ENCODE assay signal across 10 mouse cellular contexts in the genomic region with DNA sequence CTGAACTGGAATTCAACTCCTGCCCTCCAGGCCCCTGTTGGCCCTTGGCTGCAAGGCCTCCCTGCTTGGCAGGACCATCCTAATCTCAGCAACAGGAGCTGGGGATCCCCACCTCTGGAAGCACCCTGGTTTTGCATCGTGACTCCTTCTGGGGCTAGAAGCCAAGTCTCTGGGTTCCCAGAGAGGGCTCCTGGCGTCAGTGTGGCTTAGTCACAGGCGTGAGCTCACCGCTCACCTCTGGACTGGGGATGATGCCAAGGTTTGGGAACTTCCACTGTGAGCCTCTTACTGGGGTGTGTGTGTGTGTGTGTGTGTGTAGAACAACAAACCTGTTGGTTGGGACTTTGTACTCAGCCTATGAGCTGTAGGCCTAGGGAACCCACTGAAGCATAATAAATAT. TPM values are rescaled to one million over a fixed set of nuclear protein-coding genes. Genes with fewer than 3 reads are reported as not detected.
DNase-seq lines count a peak whose midpoint lies in the region; ATAC-seq lines count a peak whose summit lies in the region.
"Had no signal": no experiment of that assay in that cellular context is flagged by ENCODE, and none has a peak within 500 bp of the region (broad histone marks: within the 10 kb centered on the region; RNA-seq: fewer than 3 reads in every experiment).

No protein-coding gene starts in this region.

- peaks cover 10% of the 10 kb centered on the region; the same call in 1 of the 2 replicates for H3K4me1 ChIP-seq in kidney, embryonic 14.5 days (ENCODE audit: control insufficient read depth, insufficient read depth, low read length)
- H3K4me1 ChIP-seq in forebrain, embryonic 16.5 days (replicated peaks; ENCODE audit: control insufficient read depth, insufficient read depth, low read length): peaks cover 6% of the 10 kb centered on the region
- peaks cover 21% of the 10 kb centered on the region for H3K4me1 ChIP-seq in midbrain, embryonic 13.5 days (replicated peaks)

- DNase-seq in kidney, adult 11 months: peak; percentile 86
- DNase-seq in heart, adult 11 months: peak; percentile 98
- DNase-seq in kidney, adult 18-20 months: peak; percentile 77
- DNase-seq in lung, postnatal 10 days: peak; percentile 74
- no peak for DNase-seq in layer of hippocampus, adult 8-10 months (ENCODE audit: low spot score in 2 of 2)

- H3K27me3 ChIP-seq in kidney, embryonic 14.5 days (ENCODE audit: control insufficient read depth, insufficient read depth, low read length): no peaks in the 10 kb centered on the region
- no peaks in the 10 kb centered on the region for H3K27me3 ChIP-seq in forebrain, embryonic 16.5 days (replicated peaks; ENCODE audit: control insufficient read depth, insufficient read depth, low read length)
- H3K27me3 ChIP-seq in midbrain, embryonic 13.5 days: peaks cover 48% of the 10 kb centered on the region

- H3K9me3 ChIP-seq in kidney, embryonic 14.5 days (ENCODE audit: control insufficient read depth, low read length): no peaks in the 10 kb centered on the region
- H3K9me3 ChIP-seq in forebrain, embryonic 16.5 days (ENCODE audit: control insufficient read depth, low read length): no peaks in the 10 kb centered on the region
- no peaks in the 10 kb centered on the region for H3K9me3 ChIP-seq in midbrain, embryonic 13.5 days

- no peak for ATAC-seq in kidney, embryonic 14.5 days (ENCODE audit: low FRiP score, low TSS enrichment)
- no peak for ATAC-seq in forebrain, embryonic 16.5 days
- ATAC-seq in midbrain, embryonic 13.5 days: no peak
- ATAC-seq: CD4-positive, CD25-positive, alpha-beta regulatory T cell, adult 4 months; forebrain, embryonic 14.5 days had no signal

- no peak overlapping the region for H3K4me2 ChIP-seq in kidney, embryonic 14.5 days (replicated peaks; ENCODE audit: low read depth, low read length)
- H3K4me2 ChIP-seq in forebrain, embryonic 16.5 days (ENCODE audit: low read length): no peak overlapping the region
- no peak overlapping the region for H3K4me2 ChIP-seq in midbrain, embryonic 13.5 days (replicated peaks)

- H3K36me3 ChIP-seq in kidney, embryonic 14.5 days (ENCODE audit: control insufficient read depth, insufficient read depth, low read length): no peaks in the 10 kb centered on the region
- H3K36me3 ChIP-seq in forebrain, embryonic 16.5 days (ENCODE audit: control insufficient read depth, insufficient read depth): no peaks in the 10 kb centered on the region
- H3K36me3 ChIP-seq in midbrain, embryonic 13.5 days: no peaks in the 10 kb centered on the region

- H3K4me3 ChIP-seq in kidney, embryonic 14.5 days (ENCODE audit: low read length): no peak overlapping the region
- no peak overlapping the region for H3K4me3 ChIP-seq in forebrain, embryonic 16.5 days (replicated peaks; ENCODE audit: low read length)
- H3K4me3 ChIP-seq in midbrain, embryonic 13.5 days (replicated peaks): no peak overlapping the region

- no peak overlapping the region for H3K27ac ChIP-seq in kidney, embryonic 14.5 days (ENCODE audit: low read depth, low read length)
- H3K27ac ChIP-seq in forebrain, embryonic 16.5 days (ENCODE audit: low read length): no peak overlapping the region
- no peak overlapping the region for H3K27ac ChIP-seq in midbrain, embryonic 13.5 days

- H3K9ac ChIP-seq in kidney, embryonic 14.5 days (ENCODE audit: low read depth, low read length): no peak overlapping the region
- no peak overlapping the region for H3K9ac ChIP-seq in forebrain, embryonic 16.5 days (replicated peaks; ENCODE audit: low read depth, low read length)
- H3K9ac ChIP-seq in midbrain, embryonic 13.5 days (replicated peaks): no peak overlapping the region

- 88% methylated on average over 4 of the region's 4 CpGs for WGBS in kidney, embryonic 14.5 days
- WGBS in forebrain, embryonic 16.5 days: 40% methylated on average over 4 of the region's 4 CpGs
- WGBS in midbrain, embryonic 13.5 days: 88% methylated on average over 4 of the region's 4 CpGs

RNA-seq across cellular contexts. Expression of a gene that starts 31.7 kb away (rescaled TPM):
- polyA plus RNA-seq in kidney, embryonic 14.5 days (2014; fragmentation: Nextera tagmentation; extraction: Ambion mirVana): 36.0 and 42.4 TPM in 2 replicates
- polyA plus RNA-seq in forebrain, embryonic 16.5 days (2015; fragmentation: Nextera tagmentation; extraction: Ambion mirVana): 39.3 and 42.8 TPM in 2 replicates
- 10 to 100 TPM; 87.5 to 90.5 (median 89.7) TPM for total RNA-seq in layer of hippocampus, adult 8-10 months (2022)
- 36.2 and 36.3 TPM in 2 replicates for polyA plus RNA-seq in midbrain, embryonic 13.5 days (2015; fragmentation: Nextera tagmentation; extraction: Ambion mirVana)

Comparison
In these comparisons a context has a peak if more than half of its experiments do, and no peak if none do; other contexts are left out.
1. DNase-seq: peak in kidney, adult 11 months (single experiment), heart, adult 11 months (single experiment), kidney, adult 18-20 months (single experiment) and lung, postnatal 10 days (single experiment); none in layer of hippocampus, adult 8-10 months (0 of 2).